Mouse (Mus musculus): Measurements from ENCODE around the gene Acsl1.
A peak's percentile ranks its signal among the peaks of the same experiment; 100 is the strongest.

The Acsl1 gene

GRCm38 (mm10) chr8:46504196-46504595 is 33.4 kb downstream of the Acsl1 start:
- no peak for DNase-seq (ENCODE audit: low spot score in 2 of 2)

GRCm38 (mm10) chr8:46508488-46509395 is 37.9 kb downstream of the Acsl1 start:
- no peak for DNase-seq (ENCODE audit: low spot score in 2 of 2)

GRCm38 (mm10) chr8:46509474-46509873 is 38.6 kb downstream of the Acsl1 start:
- DNase-seq (ENCODE audit: low spot score in 2 of 2), result no peak

- no peak for DNase-seq (ENCODE audit: low spot score in 2 of 2)
These were observed 40.5 kb downstream of the Acsl1 start for GRCm38 (mm10) chr8:46511336-46511735.

- peak; percentile 41 to 44 for DNase-seq (ENCODE audit: low spot score in 2 of 2)
These were observed 41.7 kb downstream of the Acsl1 start for GRCm38 (mm10) chr8:46512538-46512937.

GRCm38 (mm10) chr8:46514027-46514426 is 43.2 kb downstream of the Acsl1 start:
- DNase-seq (ENCODE audit: low spot score in 2 of 2), result no peak

- DNase-seq (ENCODE audit: low spot score in 2 of 2), result no peak
These were observed 49.8 kb downstream of the Acsl1 start for GRCm38 (mm10) chr8:46520667-46521066.

- no peak for DNase-seq (ENCODE audit: low spot score in 2 of 2)
These were observed 55.3 kb downstream of the Acsl1 start for GRCm38 (mm10) chr8:46526098-46526497.

- DNase-seq (ENCODE audit: low spot score in 2 of 2), result peak in 1 of 2 experiments; percentile 39
These were observed 56.0 kb downstream of the Acsl1 start for GRCm38 (mm10) chr8:46526821-46527220.

- no peak for DNase-seq (ENCODE audit: low spot score in 2 of 2)
These were observed 58.7 kb downstream of the Acsl1 start for GRCm38 (mm10) chr8:46529508-46529907.

- DNase-seq (ENCODE audit: low spot score in 2 of 2), result no peak
These were observed 59.7 kb downstream of the Acsl1 start for GRCm38 (mm10) chr8:46530541-46530940.

GRCm38 (mm10) chr8:46533926-46534325 is 63.1 kb downstream of the Acsl1 start:
- DNase-seq (ENCODE audit: low spot score in 2 of 2), result no peak

- DNase-seq (ENCODE audit: low spot score in 2 of 2), result peak; percentile 49 to 52
These were observed 68.9 kb downstream of the Acsl1 start for GRCm38 (mm10) chr8:46539701-46540100.

GRCm38 (mm10) chr8:46543191-46543590 is 72.4 kb downstream of the Acsl1 start:
- peak in 1 of 2 experiments; percentile 56 for DNase-seq (ENCODE audit: low spot score in 2 of 2)

- no peak for DNase-seq (ENCODE audit: low spot score in 2 of 2)
These were observed 72.8 kb downstream of the Acsl1 start for GRCm38 (mm10) chr8:46543662-46544061.

- no peak for DNase-seq (ENCODE audit: low spot score in 2 of 2)
These were observed 75.0 kb downstream of the Acsl1 start for GRCm38 (mm10) chr8:46545854-46546253.

GRCm38 (mm10) chr8:46546431-46547176 is 75.8 kb downstream of the Acsl1 start:
- no peak for DNase-seq (ENCODE audit: low spot score in 2 of 2)

GRCm38 (mm10) chr8:46547245-46547644 is 76.4 kb downstream of the Acsl1 start:
- DNase-seq (ENCODE audit: low spot score in 2 of 2), result peak in 1 of 2 experiments; percentile 59

GRCm38 (mm10) chr8:46550058-46550457 is 79.2 kb downstream of the Acsl1 start:
- DNase-seq (ENCODE audit: low spot score in 2 of 2), result no peak

- no peak for DNase-seq (ENCODE audit: low spot score in 2 of 2)
These were observed 80.2 kb downstream of the Acsl1 start for GRCm38 (mm10) chr8:46551029-46551428.

- peak; percentile 100 for DNase-seq (ENCODE audit: low spot score in 2 of 2)
These were observed 81.0 kb downstream of the Acsl1 start, which contains the start of gene Cenpu for GRCm38 (mm10) chr8:46551615-46552440. TSS of gene Cenpu (plus strand) at chr8:46552028.

- DNase-seq (ENCODE audit: low spot score in 2 of 2), result peak; percentile 46 to 49
These were observed 81.6 kb downstream of the Acsl1 start for GRCm38 (mm10) chr8:46552441-46552765.
